Mouse (Mus musculus) thymus, adult 2 months (tissue): Measurements from ENCODE around the gene Optn.

Experiments used
- CTCF ChIP-seq: fragments of 200-500 bp; IDR thresholded peaks from 2 replicates; pipeline ENCODE4 v1.5.1; 2012; ENCODE audit warnings: mild to moderate bottlenecking, control low read depth, low read length, moderate library complexity, borderline replicate concordance; ENCODE audit not compliant: control insufficient read depth, poor library complexity, insufficient read depth; ENCODE audit errors: extremely low read depth
- POLR2A ChIP-seq: fragments of 200-500 bp; IDR thresholded peaks from 2 replicates; pipeline ENCODE4 v1.6.1; 2012; ENCODE audit warnings: mild to moderate bottlenecking, low read length, control low read depth, moderate library complexity; ENCODE audit not compliant: control insufficient read depth, poor library complexity, insufficient read depth; ENCODE audit errors: extremely low read depth

DNA sequence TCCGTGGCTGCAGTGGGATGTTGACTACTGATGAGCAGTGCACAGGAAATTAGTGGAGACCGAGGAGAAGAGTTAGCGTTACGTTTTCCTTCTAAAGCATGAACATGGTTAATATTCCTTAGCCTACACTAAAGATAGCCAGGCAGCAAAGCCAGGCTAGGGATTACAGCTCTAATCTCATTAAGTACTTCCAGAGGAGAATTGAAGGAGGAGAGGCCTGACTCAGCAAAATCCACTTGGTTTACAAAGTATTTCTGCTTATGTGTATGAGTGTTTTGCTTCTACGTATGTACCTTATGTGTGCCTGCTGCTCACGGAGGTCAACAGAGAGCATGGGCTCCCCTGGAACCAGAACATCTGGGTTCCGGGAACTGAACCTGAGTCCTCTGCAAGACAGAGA lies 19.9 kb upstream of the Optn start:
- TF ChIP-seq CTCF (no peak), POLR2A (no peak)
